Mouse (Mus musculus) gastrocnemius, postnatal 4 days (tissue): ENCODE data around the gene Cep97. TPM values are rescaled to one million over a fixed set of nuclear protein-coding genes. Genes with fewer than 3 reads are reported as not detected.
"Not testable (repeated sequence)": the region's sequence is repeated elsewhere in the genome, so short reads cannot be mapped to it uniquely, and the experiment has no call there.

ENCODE experiments used
- DNase-seq, 2 experiments: peaks; one replicate each; pipeline ENCODE4 v3.0.0; 2021 to 2022; ENCODE audit warnings: low spot score in 2 of 2, mixed read lengths in 2 of 2
- total RNA-seq, 2 experiments: library from RNA; stranded (reverse); gene quantifications; 2 replicates each; pipeline ENCODE4 v1.2.3; 2021

The Cep97 gene
- total RNA-seq, 2 experiments from 2014 or later = 5.4 to 7.9 TPM

GRCm38 (mm10) chr16:55891346-55891745 is 43.3 kb downstream of the Cep97 start:
- DNase-seq = no peak

DNA sequence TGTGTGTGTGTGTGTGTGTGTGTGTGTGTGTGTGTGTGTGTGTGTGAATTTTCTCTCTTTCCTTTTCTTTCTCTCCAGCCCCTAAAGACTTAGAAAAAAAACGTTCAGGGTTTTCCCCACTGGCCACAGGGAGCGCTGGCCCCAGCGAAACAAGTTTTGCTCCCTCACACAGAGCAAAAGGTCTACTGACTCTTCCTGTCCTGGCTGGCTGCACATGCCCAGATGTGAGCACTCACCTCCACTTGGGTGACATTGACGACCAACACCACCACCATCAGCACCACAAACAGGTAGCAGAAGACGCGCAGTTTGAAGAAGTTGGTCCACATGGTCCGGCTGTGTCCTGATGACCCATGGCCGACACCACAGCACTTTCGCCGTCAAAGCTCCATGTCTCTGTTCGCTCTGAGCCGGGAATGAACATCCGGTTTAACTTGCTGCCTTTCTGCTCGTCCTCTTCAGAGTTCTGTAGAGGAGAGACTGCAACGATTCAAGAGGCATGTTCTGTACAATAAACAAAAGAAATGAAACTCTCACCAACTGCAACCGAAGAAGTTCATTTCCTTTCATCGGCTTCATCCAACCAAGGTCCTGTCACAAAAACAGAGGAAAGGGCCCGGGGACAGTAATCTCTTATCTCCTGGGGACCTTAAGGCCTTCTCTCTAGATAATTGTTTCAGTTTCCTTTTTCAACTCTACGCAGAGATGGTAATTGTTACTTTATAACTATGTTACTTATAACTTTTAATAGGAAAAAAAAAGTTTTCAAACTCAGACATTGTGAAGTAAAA is 44.1 kb downstream of the Cep97 start:
- DNase-seq = no peak

DNA sequence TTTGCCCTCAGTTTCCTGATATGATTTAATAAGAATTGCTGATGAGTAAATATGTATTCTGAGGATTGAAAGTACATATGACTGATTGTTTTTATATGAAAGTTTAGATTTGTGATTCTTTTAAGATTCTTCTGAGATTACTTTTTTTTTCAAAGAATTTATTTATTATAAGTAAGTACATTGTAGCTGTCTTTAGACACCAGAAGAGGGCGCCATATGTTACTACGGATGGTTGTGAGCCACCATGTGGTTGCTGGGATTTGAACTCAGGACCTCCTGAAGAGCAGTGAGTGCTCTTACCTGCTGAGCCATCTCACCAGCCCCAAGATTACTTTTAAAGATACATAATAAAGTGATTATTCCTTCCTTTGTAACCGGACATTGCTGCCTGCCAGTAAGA is 45.2 kb downstream of the Cep97 start:
- DNase-seq = no peak

- DNase-seq = no peak
Measured at GRCm38 (mm10) chr16:55888584-55888960, 46.1 kb downstream of the Cep97 start.

GRCm38 (mm10) chr16:55887814-55888583 is 46.7 kb downstream of the Cep97 start:
- DNase-seq = no peak

DNA sequence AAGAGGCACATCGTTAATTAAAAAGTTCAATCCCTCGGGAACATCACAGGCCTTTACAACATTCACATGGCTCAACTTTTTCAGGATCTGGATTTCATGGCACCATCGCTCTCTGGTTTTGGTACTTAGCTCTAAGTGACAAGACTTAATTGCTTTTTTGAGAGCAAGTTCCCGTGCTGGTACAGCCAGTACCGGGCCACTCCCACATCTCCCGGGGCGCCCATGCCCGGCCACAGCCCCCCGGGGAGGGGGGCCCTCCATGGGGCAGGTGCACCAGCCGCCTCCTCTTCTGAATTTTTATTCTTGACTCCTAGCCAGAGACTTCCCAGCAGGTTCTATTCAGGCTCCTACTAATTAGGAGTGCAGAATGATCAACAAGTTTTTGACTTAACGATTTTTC is 50.4 kb downstream of the Cep97 start:
- no peak for DNase-seq

GRCm38 (mm10) chr16:55876025-55876424 is 58.6 kb downstream of the Cep97 start:
- DNase-seq = no peak

DNA sequence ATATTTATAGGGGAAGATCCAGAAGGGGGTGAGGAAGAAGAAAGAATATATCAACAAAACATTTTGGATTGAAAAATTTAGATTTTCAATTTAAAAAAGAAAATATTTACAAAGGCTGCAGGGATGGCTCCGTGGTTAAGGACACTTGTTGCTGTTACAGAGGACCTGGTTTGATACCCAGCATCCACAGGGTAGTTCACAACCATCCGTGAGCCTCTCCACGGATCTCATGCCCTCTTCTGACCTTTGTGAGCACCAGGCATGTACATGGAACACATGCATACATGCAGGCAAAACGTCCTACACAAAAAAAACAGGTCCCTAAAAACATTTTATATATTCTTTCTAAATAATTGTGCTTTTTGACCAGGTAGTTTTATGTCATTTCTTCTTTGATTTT is 70.8 kb downstream of the Cep97 start:
- DNase-seq = no peak

DNA sequence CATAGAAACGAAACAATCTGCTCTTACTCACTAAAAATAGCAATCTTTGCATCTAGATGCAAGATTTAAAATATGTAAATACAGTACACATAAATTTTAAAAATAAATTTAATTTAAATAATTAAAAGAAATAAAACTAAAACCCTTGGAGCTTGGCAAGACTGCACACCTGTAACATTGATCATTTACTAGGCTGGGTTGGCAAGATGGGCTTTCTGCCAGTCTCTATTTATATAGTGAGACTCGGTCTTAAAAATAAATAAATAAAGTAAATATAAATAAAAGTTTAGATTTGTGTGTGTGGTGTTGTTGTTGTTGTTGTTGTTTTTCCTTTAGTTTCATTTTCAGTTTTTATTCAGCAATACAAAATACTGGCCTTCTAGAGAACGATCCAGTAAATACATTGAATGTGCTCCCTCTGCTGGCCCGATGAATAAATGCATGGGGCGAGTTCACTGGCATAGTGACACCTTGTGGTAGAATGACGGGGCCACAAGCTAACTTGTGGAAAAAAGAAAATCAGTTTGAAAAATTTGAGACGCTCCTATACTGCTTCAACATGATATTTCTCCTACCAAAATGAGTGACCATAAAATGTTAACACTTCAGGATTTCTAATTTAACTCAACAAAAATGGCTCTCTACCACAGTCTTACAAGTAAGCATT is 71.4 kb downstream of the Cep97 start:
- peak; percentile 37 to 61 for DNase-seq

- DNase-seq = no peak
Measured at GRCm38 (mm10) chr16:55861104-55861503, 73.6 kb downstream of the Cep97 start.

DNA sequence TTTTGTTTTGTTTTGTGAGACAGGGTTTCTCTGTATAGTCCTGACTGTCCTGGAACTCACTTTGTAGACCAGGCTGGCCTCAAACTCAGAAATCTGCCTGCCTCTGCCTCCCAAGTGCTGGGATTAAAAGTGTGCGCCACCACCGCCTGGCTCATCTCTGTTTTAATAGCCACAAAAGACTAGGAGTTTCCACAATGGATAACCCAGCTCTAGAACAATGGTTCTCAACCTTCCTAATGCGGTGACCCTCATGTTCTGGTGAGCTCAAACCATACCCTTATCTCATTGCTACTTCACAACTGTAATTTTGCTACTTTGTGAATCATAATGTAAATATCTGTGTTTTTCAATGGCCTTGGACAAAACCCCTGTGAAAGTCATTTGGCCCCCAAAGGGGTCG is 75.2 kb downstream of the Cep97 start:
- DNase-seq = not testable (repeated sequence)

DNA sequence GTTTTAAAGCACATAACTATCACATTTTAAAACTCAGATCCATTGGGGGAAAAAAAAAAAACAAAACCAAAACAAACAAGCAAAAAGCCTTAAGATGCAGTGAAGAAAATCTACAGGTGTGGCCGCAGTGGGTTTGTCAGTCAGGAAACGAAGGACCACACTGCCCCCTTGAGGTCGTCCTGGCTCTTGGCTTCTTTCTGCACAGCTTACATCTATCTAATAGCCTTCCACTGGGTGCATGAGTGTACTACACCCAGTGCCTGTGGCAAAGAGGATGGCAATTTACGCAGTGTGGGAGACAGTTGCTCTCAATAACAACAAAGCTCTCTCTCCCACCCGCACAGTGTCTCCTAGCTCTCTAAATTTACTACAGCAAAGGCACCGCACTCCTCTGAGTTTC is 76.2 kb downstream of the Cep97 start:
- DNase-seq = peak in 1 of 2 experiments; percentile 35

- DNase-seq = peak; percentile 56 to 77
Measured at GRCm38 (mm10) chr16:55852943-55853727, 81.5 kb downstream of the Cep97 start.

DNA sequence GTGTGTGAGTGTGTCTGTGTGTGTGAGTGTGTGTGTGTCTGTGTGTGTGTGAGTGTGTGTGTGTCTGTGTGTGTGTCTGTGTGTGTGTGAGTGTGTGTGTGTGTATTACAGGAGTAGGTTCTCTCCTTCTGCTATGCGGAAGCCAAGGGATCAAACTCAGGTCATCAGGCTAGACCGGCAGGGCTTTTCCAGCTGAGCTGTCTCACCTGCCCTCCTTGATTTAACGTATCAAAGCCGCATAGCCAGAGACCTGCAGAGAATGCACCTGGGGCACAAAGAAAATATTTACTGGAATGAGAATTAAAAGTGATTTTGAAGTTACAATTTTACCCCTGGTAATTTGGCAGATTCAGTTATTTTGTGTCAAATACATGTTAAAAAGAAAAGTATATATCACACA is 82.1 kb downstream of the Cep97 start:
- DNase-seq = no peak

DNA sequence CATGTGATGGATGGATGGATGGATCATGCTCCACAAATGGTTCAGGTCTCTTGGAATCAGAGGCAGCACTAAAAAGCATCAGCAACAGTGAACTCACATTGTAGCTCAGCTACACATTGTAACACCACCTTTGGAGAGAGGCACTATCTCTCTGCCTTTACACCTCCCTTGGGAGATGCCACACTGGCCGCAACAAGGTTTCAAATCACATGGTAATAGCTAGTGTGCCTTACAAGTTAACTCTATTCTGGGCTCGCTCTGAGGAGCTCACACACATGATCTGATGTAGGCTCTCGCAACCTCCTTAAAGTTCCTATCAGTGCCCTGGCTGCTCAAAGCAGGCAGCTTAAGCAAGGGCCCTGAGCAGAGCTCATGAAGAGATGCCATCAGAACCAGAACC is 84.2 kb downstream of the Cep97 start:
- no peak for DNase-seq

Other genes starting within 250 kb of the Cep97 start
- gene Nfkbiz, start 96.0 kb downstream of the Cep97 start, total RNA-seq = 1 to 10 TPM; 2.7 to 3.0 TPM
- gene Nxpe3, start 39.6 kb downstream of the Cep97 start, total RNA-seq = under 1 TPM; 0.39 TPM
- 100 to 1,000 TPM; 945 to 977 TPM for gene Rpl24, start 31.4 kb upstream of the Cep97 start, total RNA-seq
- 10 to 100 TPM in 1 of 2 experiments, 1 to 10 TPM in 1; 9.5 to 11.5 TPM for gene Zbtb11, start 39.0 kb upstream of the Cep97 start, total RNA-seq
- 10 to 100 TPM; 59.0 to 66.2 TPM for gene Pcnp, start 94.9 kb upstream of the Cep97 start, total RNA-seq
- 10 to 100 TPM in 1 of 2 experiments, 1 to 10 TPM in 1; 8.7 to 10.4 TPM for gene Trmt10c, start 103.0 kb upstream of the Cep97 start, total RNA-seq
- 10 to 100 TPM; 27.3 to 28.4 TPM for gene Senp7, start 113.5 kb upstream of the Cep97 start, total RNA-seq